Mouse (Mus musculus) B cell, adult 67 days (primary cell): ENCODE measurements around the gene Ifi27l2b. TPM values are rescaled to one million over a fixed set of nuclear protein-coding genes. Genes with fewer than 3 reads are reported as not detected.

Experiments used
- total RNA-seq, 2 experiments: library from RNA; stranded (reverse); gene quantifications; 4 replicates each; pipeline ENCODE4 v1.2.4; 2023

Gene Ifi27l2b
- total RNA-seq = not detected

DNA sequence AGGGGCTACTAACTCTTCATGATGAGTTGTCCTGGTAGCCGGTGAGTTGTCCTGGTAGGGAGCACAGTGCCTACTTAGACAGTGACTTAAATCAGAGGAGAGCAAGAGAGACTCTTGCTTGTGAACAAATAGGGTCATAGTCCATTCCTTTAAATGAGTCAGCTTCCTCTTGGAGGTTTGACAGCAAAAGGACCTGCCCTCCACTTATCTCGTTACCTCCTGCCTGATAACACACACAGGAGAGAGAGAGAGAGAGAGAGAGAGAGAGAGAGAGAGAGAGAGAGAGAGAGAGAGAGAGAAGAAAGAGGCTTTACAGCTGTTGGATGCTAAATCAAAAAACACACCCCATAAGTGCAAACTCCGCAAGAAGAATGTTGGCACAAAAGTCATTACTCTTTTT lies at the start of gene Ifi27l2b:
Ifi27l2b (minus strand) TSS at position 84 of the 400 bp plus-strand sequence.

GRCm38 (mm10) chr12:103443524-103443923 lies 13.5 kb downstream of the Ifi27l2b start, which contains the start of gene Ifi27l2a:
Ifi27l2a (minus strand) TSS chr12:103443680.

GRCm38 (mm10) chr12:103433986-103434731 lies 22.9 kb downstream of the Ifi27l2b start, which contains the start of gene Ifi27:
Ifi27 (plus strand) TSS chr12:103434211.

DNA sequence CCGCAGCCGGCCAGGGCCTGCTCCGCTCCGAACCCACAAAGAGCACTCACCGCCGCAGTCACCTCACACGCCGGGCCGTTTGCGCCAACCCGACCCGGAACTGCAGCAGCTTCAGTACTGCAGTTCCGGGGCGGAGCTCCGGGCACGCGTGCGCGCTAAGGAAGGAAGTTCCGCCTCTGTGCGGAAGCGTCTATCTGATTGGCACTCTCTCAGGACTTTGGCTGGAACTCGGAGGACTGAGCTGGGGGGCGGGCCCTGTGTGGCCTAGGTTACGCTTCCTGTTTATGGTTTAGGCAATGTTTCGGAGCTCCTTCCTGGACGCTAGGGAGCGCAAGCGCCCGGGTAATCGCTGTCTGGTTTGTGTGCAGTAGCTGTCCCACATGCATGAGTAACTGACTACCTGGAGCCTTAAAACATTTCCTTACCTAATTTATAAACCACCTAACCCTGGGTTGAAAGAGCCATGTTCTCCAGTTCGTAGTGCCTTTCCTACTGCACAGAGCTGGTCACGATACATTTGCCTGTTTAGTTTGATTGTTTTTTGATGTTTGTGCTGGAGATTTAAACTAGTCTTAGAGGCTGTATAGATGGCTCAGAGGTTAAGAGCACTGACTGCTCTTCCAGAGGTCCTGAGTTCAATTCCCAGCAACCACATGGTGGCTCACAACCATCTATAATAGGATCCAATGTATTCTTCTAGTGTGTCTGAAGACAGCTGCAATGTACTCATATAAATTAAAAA lies 31.1 kb downstream of the Ifi27l2b start, which contains the start of gene Ddx24:
Ddx24 (minus strand) TSS at position 102 of the 742 bp plus-strand sequence.

DNA sequence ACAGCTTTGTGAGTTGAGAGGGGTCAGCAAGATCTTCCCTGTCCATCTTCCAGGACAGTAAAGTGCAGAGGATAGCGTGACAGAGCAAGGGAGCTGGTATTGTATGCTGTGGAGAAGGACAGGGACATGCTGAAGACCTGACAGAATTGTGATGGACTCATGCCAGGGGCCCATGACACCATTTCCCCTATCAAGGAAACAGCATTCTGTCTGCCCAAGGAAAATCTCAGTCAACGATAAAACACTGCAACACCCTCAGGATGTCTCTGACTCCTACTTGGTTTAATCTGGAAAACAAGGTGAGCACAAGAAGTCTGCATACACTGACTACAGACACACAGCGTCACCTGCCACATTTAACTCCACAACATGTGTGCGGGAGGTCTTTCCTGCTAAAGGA lies 49.3 kb downstream of the Ifi27l2b start, which contains the start of gene 9330161L09Rik:
9330161L09Rik (minus strand) TSS at position 101 of the 400 bp plus-strand sequence.

Other genes with a start within 250 kb of the Ifi27l2b start
- gene Prima1, start 215.1 kb downstream of the Ifi27l2b start, total RNA-seq = not detected
- not detected for gene Fam181a, start 146.2 kb downstream of the Ifi27l2b start, total RNA-seq
- 10 to 100 TPM; 21.8 to 33.1 TPM for gene Asb2, start 101.2 kb downstream of the Ifi27l2b start, total RNA-seq
- gene Otub2, start 68.5 kb downstream of the Ifi27l2b start, total RNA-seq = 10 to 100 TPM in 1 of 2 experiments, 1 to 10 TPM in 1; 5.5 to 10.1 TPM
- 10 to 100 TPM in 1 of 2 experiments, 1 to 10 TPM in 1; 8.2 to 11.0 TPM for gene 9330161L09Rik, start 49.4 kb downstream of the Ifi27l2b start, total RNA-seq
- 100 to 1,000 TPM; 196 to 208 TPM for gene Ddx24, start 31.4 kb downstream of the Ifi27l2b start, total RNA-seq
- gene Ifi27, start 23.0 kb downstream of the Ifi27l2b start, total RNA-seq = 100 to 1,000 TPM in 1 of 2 experiments, 10 to 100 TPM in 1; 85.5 to 107 TPM
- 100 to 1,000 TPM; 143 to 206 TPM for gene Ifi27l2a, start 13.5 kb downstream of the Ifi27l2b start, total RNA-seq
- gene Ppp4r4, start 75.1 kb upstream of the Ifi27l2b start, total RNA-seq = under 1 TPM in 1 of 2 experiments, not detected in 1; 0.26 TPM
- gene Serpina10, start 174.2 kb upstream of the Ifi27l2b start, total RNA-seq = not detected
- not detected for gene Serpina6, start 200.0 kb upstream of the Ifi27l2b start, total RNA-seq
- not detected for gene Serpina16, start 218.9 kb upstream of the Ifi27l2b start, total RNA-seq
- not detected for gene Serpina1f, start 238.3 kb upstream of the Ifi27l2b start, total RNA-seq